Mouse (Mus musculus): ENCODE measurements at regions not wholly inside any gene's neighbourhood (a gene's known extent, or its start where the extent isn't known, plus 50 kb on each side); places are given as distances from the start of the nearest gene placed in this dataset.

DNA sequence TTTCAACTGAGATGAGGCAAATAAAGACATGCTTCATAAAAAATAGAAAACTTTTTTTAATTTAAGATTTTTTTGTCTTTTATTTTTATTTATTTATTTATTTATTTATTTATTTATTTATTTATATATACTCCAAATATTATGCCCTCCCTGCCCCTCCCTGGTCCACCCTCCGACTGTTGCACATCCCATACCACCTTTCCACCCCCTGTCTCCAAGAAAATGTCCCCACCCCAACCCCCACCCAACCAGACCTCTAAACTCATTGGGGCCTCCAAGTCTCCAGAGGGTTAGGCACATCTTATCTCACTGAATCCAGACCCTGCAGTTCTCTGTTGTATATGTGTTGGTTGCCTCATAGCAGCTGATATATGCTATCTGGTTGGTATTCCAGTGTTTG is 821.2 kb upstream of the Cdh7 start:
- no peak for DNase-seq (ENCODE audit: low read depth, low spot score)

DNA sequence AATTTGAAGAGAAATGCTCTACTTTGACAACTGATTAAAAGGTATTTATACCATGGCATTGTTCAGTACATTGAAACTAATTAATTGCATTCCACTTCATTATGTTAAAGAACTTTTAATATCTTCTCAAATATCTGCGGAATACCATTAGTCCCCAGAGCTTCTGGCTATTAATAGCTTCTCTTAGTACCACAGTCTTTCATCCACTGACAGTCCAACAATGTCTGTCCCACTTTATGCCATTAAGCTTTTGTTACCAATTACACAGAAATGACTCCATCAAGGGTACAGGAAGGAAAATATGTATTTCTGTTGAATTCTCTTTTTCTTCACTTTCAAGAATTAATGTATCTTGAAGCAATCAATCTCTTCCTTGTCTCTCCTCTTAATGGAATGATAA is 811.4 kb upstream of the Cdh7 start:
- no peak for DNase-seq (ENCODE audit: low read depth, low spot score)

DNA sequence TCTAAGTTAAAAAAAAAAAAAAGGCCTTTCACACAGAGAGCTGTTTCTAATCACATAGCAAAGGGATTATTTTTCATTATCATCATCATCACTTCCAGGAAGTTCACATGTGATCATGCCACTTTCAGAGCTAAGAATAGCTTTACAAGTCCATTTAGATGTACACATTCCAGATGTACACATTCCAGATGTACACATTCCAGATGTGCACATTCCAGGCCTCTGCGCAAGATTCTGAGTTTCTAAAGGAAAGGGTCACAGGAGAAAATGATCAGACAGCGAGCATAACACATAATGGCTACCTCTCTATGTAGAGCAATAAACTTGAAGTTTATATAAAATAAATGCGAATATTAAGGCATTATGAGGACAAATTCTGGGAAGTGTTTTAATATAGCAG is 795.7 kb upstream of the Cdh7 start:
- no peak for DNase-seq (ENCODE audit: low read depth, low spot score)

DNA sequence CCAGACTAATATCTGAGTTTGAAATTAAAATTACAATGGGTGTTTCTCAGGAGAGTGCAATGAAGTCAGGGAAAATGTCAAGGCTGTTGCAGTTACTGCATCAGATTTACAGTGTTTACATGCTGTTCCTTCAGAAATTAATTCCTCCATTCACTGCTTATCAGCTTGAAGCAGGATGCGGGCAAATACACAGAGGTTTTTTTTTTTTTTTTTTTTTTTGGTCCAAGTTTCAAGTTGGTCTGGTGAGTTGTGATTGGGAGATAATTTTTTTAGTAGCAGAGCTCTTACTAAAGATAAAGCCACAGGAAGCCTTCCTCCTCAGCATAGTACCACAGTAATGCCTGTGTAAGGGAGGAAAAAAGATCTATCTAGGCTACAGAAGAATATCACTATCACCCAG is 762.1 kb upstream of the Cdh7 start:
- no peak for DNase-seq (ENCODE audit: low read depth, low spot score)

DNA sequence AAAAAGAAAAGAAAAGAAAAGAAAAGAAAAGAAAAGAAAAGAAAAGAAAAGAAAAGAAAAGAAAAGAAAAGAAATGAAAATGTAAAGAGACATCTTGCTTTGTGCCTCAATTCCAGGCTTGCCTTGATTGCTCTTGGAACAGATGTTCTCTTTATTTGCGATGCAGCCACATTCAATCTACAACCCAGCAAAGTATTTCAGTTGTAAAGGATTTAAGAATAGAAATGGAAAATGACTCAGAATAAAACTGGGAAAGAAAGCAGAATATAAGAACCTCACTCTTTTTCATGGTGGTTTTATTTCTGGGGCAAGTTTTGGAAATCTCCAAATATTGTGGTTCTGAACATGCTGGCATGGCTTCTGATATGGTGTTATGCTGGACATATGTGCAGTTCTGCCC is 758.7 kb upstream of the Cdh7 start:
- DNase-seq (ENCODE audit: low read depth, low spot score): peak; percentile 55
